Mouse (Mus musculus) brain, embryonic 14.5 days (tissue): ENCODE measurements around the gene Zfp609. TPM values are rescaled to one million over a fixed set of nuclear protein-coding genes. Genes with fewer than 3 reads are reported as not detected.
A peak's percentile ranks its signal among the peaks of the same experiment; 100 is the strongest.

Source experiments
- DNase-seq: peaks from one replicate; pipeline ENCODE4 v3.0.0-alpha.2; 2011; ENCODE audit warnings: low read depth
- CTCF ChIP-seq: fragments of 200-500 bp; IDR thresholded peaks from 2 replicates; pipeline ENCODE4 v1.5.1; 2012; ENCODE audit warnings: inconsistent platforms, mild to moderate bottlenecking, moderate library complexity, borderline replicate concordance; ENCODE audit not compliant: insufficient read depth, insufficient read length; ENCODE audit errors: extremely low read depth
- POLR2A ChIP-seq: fragments of 200-500 bp; IDR thresholded peaks from 2 replicates; pipeline ENCODE4 v1.6.1; 2012; ENCODE audit warnings: mild to moderate bottlenecking, inconsistent platforms, borderline replicate concordance; ENCODE audit not compliant: poor library complexity, insufficient read depth, insufficient read length, severe bottlenecking; ENCODE audit errors: extremely low read depth
- polyA plus RNA-seq: library from polyadenylated mRNA; depleted of rRNA; stranded (reverse); fragments of >200 nt; gene quantifications from 2 replicates; pipeline ENCODE4 v1.2.3, GENCODE M21; 2012

Gene Zfp609
- polyA plus RNA-seq, 1 experiment = 35.4 TPM

GRCm38 (mm10) chr9:65799770-65800169 lies 27.6 kb downstream of the Zfp609 start:
- TF ChIP-seq CTCF (no peak), POLR2A (no peak)

GRCm38 (mm10) chr9:65795651-65796050 lies 31.7 kb downstream of the Zfp609 start:
- no peak for TF ChIP-seq POLR2A
- no peak for TF ChIP-seq CTCF
- DNase-seq = no peak

More at GRCm38 (mm10) chr9:65799770-65800169, 27.6 kb downstream of the Zfp609 start:
- peak; percentile 39 for DNase-seq

DNA sequence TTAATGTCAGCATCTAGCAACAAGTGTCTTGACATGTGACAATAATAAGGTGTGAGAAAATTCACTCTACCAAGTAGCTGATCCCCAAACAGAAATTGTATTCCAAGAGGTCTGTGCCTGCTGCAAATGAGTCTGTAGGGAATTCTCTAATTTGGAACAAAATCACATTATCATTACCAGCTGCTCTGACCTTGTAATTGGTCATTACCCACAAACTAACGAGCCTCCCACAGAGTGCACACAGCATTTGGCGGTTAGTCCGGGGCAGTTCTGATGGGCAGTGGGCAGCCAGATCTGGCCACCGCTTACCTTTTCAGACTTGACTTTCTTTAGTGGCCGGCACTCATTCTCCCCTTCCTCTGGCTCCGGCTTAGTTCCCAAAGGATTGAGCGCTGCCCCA lies 33.1 kb downstream of the Zfp609 start:
- no peak for TF ChIP-seq CTCF
- no peak for TF ChIP-seq POLR2A

DNA sequence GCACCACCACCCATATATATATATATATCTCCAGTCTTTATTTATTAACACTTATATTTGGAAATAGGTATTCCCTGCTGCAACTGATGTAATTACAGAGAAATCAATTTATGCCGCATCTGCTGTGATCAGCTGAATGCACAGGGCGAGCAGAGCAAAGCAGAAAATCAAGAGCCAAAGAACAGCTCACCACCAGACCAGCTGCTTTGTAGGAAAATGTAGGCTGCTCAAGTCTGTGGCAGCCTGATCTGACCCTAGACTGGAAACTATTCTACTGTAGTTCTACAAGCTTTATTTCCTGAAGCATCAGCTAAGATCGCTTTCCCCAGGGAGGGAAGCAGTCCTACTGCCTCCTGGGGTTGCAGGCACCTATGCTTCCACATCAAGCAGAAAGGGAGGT lies 33.9 kb downstream of the Zfp609 start:
- TF ChIP-seq POLR2A (no peak), CTCF (no peak)
- DNase-seq = no peak

More for the DNA sequence above, 33.1 kb downstream of the Zfp609 start:
- DNase-seq = peak; percentile 56

DNA sequence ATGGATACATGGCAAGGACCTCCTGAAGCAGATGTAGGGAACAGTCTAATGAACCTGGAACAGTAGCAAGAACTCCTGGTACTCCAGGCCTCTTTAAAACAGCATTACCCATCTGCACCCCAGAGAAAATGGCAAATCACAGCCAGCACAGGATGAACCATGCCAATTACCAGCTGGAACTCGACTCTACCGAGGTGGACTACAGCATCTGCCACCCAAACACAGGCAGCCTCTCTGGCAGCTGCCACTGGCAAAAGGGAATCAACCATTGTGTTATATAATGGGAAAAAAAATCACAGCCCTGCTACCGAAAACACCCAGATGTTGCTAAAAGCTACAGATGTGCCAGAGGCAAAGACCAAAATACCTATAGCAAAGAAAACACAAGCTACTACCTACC lies 34.3 kb downstream of the Zfp609 start:
- TF ChIP-seq POLR2A = no peak
- no peak for TF ChIP-seq CTCF
- DNase-seq = peak; percentile 70

DNA sequence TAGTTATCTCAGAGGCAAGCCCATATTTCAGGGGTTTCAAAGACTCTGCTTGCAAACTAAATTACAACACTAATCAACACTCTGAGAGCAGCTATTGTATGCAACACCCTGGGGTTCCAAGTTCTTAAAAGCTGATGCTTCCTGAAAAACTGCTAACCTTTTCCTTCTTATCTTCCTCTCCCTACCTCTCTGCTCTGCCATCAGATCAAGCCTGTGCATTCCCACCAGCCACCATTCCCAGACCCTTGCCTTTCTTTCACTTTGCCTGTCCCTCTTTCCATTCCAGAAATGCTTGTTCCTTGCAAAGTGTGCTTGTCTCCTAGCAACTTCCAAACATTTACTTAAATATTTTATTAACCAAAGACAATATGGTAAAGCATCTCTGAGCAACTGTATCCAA lies 35.5 kb downstream of the Zfp609 start:
- TF ChIP-seq CTCF = no peak
- TF ChIP-seq POLR2A = no peak
- DNase-seq = no peak

- no peak for DNase-seq
- TF ChIP-seq CTCF (no peak), POLR2A (no peak)
Measured at GRCm38 (mm10) chr9:65791106-65791505, 36.3 kb downstream of the Zfp609 start.

- no peak for TF ChIP-seq CTCF
- TF ChIP-seq POLR2A = no peak
- no peak for DNase-seq
Measured at GRCm38 (mm10) chr9:65789788-65790187, 37.6 kb downstream of the Zfp609 start.

DNA sequence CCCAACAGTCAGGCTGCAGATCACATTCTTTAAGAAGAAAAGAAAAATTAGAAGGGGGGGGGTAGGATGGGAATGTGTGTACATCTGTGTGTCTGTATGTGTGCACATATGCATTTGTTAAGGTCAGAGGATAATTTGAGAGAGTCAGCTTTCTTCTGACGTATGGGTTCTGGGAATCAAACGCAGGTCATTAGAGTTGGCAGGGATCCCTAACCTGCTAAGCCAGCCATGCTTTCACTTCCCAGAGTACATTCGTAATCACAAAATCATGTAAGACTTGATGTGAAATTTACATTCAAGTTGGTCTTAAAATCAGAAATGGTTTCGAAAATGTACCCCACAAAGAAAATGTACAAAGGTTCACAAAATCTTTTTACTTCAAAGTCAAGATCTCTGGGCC lies 38.8 kb downstream of the Zfp609 start:
- TF ChIP-seq POLR2A (no peak), CTCF (no peak)
- DNase-seq = no peak

GRCm38 (mm10) chr9:65787829-65788344 lies 39.5 kb downstream of the Zfp609 start:
- no peak for DNase-seq
- TF ChIP-seq CTCF (no peak), POLR2A (no peak)

- DNase-seq = peak; percentile 86
- TF ChIP-seq POLR2A = no peak
Measured at GRCm38 (mm10) chr9:65786885-65787787, 40.2 kb downstream of the Zfp609 start.
